Mouse (Mus musculus) midbrain, embryonic 11.5 days (tissue): ENCODE data around the gene Gm47996. TPM values are rescaled to one million over a fixed set of nuclear protein-coding genes. Genes with fewer than 3 reads are reported as not detected.
"Not testable (repeated sequence)": the region's sequence is repeated elsewhere in the genome, so short reads cannot be mapped to it uniquely, and the experiment has no call there.

Experiments used
- ATAC-seq: fragments of 200-750 bp; cut with Nextera tagmentation; 2 replicates; pipeline ENCODE4 v1.8.0; 2017; ENCODE audit warnings: moderate TSS enrichment, moderate library complexity; ENCODE audit not compliant: low FRiP score
- DNase-seq: peaks from one replicate; pipeline ENCODE4 v3.0.0; 2015; ENCODE audit warnings: low spot score; ENCODE audit errors: missing footprints
- H3K27ac ChIP-seq: fragments of 300-500 bp; sonication (generic); 2 replicates; pipeline ENCODE4 v1.5.1; 2014; ENCODE audit warnings: low read depth, low read length
- H3K27me3 ChIP-seq: fragments of 300-500 bp; sonication (generic); 2 replicates; pipeline ENCODE4 v1.6.1; 2014; ENCODE audit warnings: mild to moderate bottlenecking, low read length, moderate library complexity, mixed read lengths; ENCODE audit not compliant: control insufficient read depth, insufficient read depth
- H3K36me3 ChIP-seq: fragments of 300-500 bp; sonication (generic); 2 replicates; pipeline ENCODE4 v1.6.1; 2014; ENCODE audit warnings: mild to moderate bottlenecking, low read length, moderate library complexity, mixed read lengths; ENCODE audit not compliant: control insufficient read depth, insufficient read depth
- H3K4me1 ChIP-seq: fragments of 300-500 bp; sonication (generic); 2 replicates; pipeline ENCODE4 v1.6.1; 2014; ENCODE audit warnings: low read length; ENCODE audit not compliant: control insufficient read depth, insufficient read depth
- H3K4me2 ChIP-seq: fragments of 300-500 bp; sonication (generic); 2 replicates; pipeline ENCODE4 v1.6.1; 2014; ENCODE audit warnings: mild to moderate bottlenecking, moderate library complexity
- H3K4me3 ChIP-seq: fragments of 300-500 bp; sonication (generic); 2 replicates; pipeline ENCODE4 v1.5.1; 2014; ENCODE audit warnings: low read depth, low read length
- H3K9ac ChIP-seq: fragments of 300-500 bp; sonication (generic); 2 replicates; pipeline ENCODE4 v1.6.1; 2014; ENCODE audit warnings: low read length
- H3K9me3 ChIP-seq: fragments of 300-500 bp; sonication (generic); 2 replicates; pipeline ENCODE4 v1.6.1; 2016; ENCODE audit warnings: low read length; ENCODE audit not compliant: control insufficient read depth
- WGBS: fragments of 180-500 bp; shearing (Covaris S2); extraction: QIAGEN DNeasy Blood & Tissue Kit; methylation state at CpG from one replicate; pipeline ENCODE4 v1.1.7; 2014; 5-methylcytosine and 5-hydroxymethylcytosine counted together
- polyA plus RNA-seq: library from polyadenylated mRNA; unstranded; fragments of >200 nt; fragmentation: Nextera tagmentation; extraction: Ambion mirVana; gene quantifications from 2 replicates; pipeline ENCODE4 v1.2.1, GENCODE M21; 2014

Gene Gm47996
- polyA plus RNA-seq, 1 experiment from 2014 or later, result not detected

GRCm38 (mm10) chr1:151180167-151180566 is 29.8 kb upstream of the Gm47996 start:
- no peak for ATAC-seq
- no peak for DNase-seq
- H3K9me3 ChIP-seq, result no peaks in the 10 kb centered on the region
- H3K36me3 ChIP-seq, result no peaks in the 10 kb centered on the region
- H3K9ac ChIP-seq, result no peak overlapping the region
- no peak overlapping the region for H3K27ac ChIP-seq
- H3K4me2 ChIP-seq, result no peak overlapping the region
- H3K4me1 ChIP-seq, result peaks cover 12% of the 10 kb centered on the region
- no peak overlapping the region for H3K4me3 ChIP-seq
- no peaks in the 10 kb centered on the region for H3K27me3 ChIP-seq
- 74% methylated on average over 2 of the region's 2 CpGs for WGBS

GRCm38 (mm10) chr1:151182266-151182665 is 27.7 kb upstream of the Gm47996 start, which contains the start of gene Gm47985:
Gene Gm47985, plus strand, starts transcription at chr1:151182537.
- H3K27me3 ChIP-seq, ATAC-seq, H3K27ac ChIP-seq, H3K4me3 ChIP-seq, DNase-seq, H3K9ac ChIP-seq, H3K4me2 ChIP-seq, H3K9me3 ChIP-seq, H3K36me3 ChIP-seq, H3K4me1 ChIP-seq: not testable (repeated sequence)
- WGBS, result no CpG with 5 or more reads among the region's 7 CpGs

DNA sequence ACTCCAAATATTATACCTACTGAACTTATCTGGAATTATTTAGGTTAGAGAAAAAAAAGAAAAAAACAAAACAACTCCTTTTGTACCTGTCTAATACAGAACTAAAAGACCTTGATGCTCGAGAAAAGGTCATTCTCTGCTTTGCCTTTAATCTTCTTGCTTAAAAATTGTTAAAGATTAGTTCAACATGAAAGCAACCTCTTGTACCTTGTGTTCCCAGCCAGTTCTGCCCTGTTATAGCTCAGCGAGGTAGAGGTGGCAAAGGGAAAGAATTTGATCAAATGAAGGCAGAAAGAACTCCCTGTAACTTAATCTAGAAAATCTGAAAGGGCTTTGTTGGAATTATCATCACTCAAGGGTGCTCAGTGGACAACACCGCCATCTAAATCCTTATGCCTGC is 23.7 kb upstream of the Gm47996 start:
- not testable (repeated sequence) for H3K36me3 ChIP-seq, H3K27me3 ChIP-seq, H3K9ac ChIP-seq, DNase-seq, H3K4me1 ChIP-seq, H3K4me3 ChIP-seq, H3K4me2 ChIP-seq, H3K9me3 ChIP-seq, ATAC-seq, H3K27ac ChIP-seq
- WGBS, result 83% methylated on average over 3 of the region's 3 CpGs

DNA sequence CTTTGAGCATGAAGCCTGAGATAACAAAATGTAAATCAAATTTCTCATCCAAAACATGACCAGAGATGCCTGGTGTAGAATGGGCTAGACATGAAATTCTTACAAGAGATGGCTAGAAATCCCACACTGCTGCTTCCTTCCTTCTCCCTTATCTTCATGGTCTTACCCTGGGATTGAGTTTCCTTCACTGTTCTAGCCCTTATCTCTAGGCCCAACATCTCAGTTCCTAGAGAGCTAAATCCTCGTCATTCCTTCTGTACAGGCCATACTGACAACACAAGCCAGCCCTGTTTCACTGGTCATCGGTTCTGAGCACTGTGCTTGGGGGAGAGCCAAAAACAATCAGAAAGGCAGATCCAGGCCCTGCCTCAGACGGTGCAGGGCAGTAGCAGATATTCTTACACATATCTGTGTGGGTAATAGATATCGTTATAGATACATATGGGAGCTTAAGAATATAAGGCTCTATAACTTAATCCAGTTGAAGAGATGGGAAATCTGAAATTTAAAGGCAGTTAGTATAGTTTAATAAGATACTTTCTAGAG is 23.0 kb upstream of the Gm47996 start:
- H3K4me3 ChIP-seq, H3K9me3 ChIP-seq, H3K9ac ChIP-seq, H3K4me2 ChIP-seq, H3K36me3 ChIP-seq, DNase-seq, H3K27ac ChIP-seq, H3K27me3 ChIP-seq, H3K4me1 ChIP-seq, ATAC-seq: not testable (repeated sequence)
- 86% methylated on average over 4 of the region's 4 CpGs for WGBS

DNA sequence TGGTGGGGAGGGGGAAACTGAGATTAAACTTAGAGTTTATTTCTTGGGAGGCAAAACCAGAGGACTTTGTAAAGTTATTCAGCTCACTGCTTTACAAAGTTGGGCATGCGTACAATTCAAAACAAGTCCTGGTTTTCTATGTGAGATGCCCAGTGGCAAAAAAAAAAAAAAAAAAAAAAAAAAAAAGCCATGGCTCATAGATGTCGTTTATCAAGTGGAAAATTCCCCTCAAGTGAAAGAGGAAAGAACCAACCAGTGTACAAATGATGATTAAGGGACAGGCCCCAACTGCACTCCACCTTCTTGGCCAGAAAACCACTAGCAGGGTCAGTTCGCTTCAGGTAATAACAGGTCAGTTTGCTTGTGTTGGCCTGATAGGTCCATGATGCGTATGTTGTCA is 21.5 kb upstream of the Gm47996 start:
- no peak overlapping the region for H3K4me3 ChIP-seq
- WGBS, result 91% methylated on average over 4 of the region's 4 CpGs
- no peaks in the 10 kb centered on the region for H3K27me3 ChIP-seq

DNA sequence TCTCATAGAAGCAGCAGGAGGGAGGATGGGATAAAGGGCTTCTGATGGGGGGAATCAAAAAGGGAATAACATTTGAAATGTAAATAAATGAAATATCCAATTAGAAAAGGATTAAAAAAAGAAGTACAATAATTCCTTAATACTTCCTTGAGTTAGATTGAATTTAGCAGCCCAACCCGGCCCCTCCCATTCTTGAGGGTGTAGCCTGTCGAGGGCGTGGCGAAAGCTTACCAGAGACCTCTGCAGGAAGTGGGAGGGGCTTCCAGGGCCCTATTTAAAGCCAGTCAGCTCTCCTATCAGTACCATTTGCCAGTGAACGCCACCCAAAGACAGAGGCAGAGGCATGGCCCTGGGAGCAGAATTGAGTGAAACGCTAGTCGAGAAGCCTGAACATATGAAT is 17.9 kb upstream of the Gm47996 start, which contains the start of gene Gm8947:
Gene Gm8947, plus strand, starts transcription at position 302 of the 400 bp plus-strand sequence.
- H3K27me3 ChIP-seq, H3K27ac ChIP-seq, H3K9me3 ChIP-seq, H3K9ac ChIP-seq, ATAC-seq, H3K4me3 ChIP-seq, H3K36me3 ChIP-seq, DNase-seq, H3K4me2 ChIP-seq, H3K4me1 ChIP-seq: not testable (repeated sequence)
- WGBS, result no CpG with 5 or more reads among the region's 7 CpGs

More for the DNA sequence above, 21.5 kb upstream of the Gm47996 start:
- Histone ChIP-seq H3K9me3 (no peaks in the 10 kb centered on the region), H3K4me1 (no peaks in the 10 kb centered on the region), H3K27ac (no peak overlapping the region), H3K4me2 (no peak overlapping the region), H3K36me3 (no peaks in the 10 kb centered on the region), H3K9ac (no peak overlapping the region)
- ATAC-seq (no peak), DNase-seq (no peak)

- WGBS, result 96% methylated on average over 13 of the region's 15 CpGs
- not testable (repeated sequence) for H3K4me3 ChIP-seq, DNase-seq, H3K9ac ChIP-seq, H3K9me3 ChIP-seq, H3K4me1 ChIP-seq, H3K36me3 ChIP-seq, H3K27ac ChIP-seq, H3K27me3 ChIP-seq, H3K4me2 ChIP-seq, ATAC-seq
Observed at GRCm38 (mm10) chr1:151192739-151193138, 17.2 kb upstream of the Gm47996 start.

DNA sequence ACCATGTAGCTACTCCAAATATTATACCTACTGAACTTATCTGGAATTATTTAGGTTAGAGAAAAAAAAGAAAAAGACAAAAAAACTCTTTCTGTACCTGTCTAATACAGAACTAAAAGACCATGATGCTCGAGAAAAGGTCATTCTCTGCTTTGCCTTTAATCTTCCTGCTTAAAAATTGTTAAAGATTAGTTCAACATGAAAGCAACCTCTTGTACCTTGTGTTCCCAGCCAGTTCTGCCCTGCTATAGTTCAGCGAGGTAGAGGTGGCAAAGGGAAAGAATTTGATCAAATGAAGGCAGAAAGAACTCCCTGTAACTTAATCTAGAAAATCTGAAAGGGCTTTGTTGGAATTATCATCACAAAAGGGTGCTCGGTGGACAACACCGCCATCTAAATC is 13.9 kb upstream of the Gm47996 start:
- not testable (repeated sequence) for DNase-seq, H3K4me2 ChIP-seq, H3K27ac ChIP-seq, H3K36me3 ChIP-seq, H3K4me3 ChIP-seq, H3K9ac ChIP-seq, H3K27me3 ChIP-seq, H3K9me3 ChIP-seq, ATAC-seq, H3K4me1 ChIP-seq
- WGBS, result 34% methylated on average over 4 of the region's 4 CpGs

GRCm38 (mm10) chr1:151196690-151197089 is 13.2 kb upstream of the Gm47996 start:
- not testable (repeated sequence) for H3K4me1 ChIP-seq, H3K4me2 ChIP-seq, H3K4me3 ChIP-seq, H3K27me3 ChIP-seq, DNase-seq, H3K9ac ChIP-seq, H3K36me3 ChIP-seq, H3K9me3 ChIP-seq, H3K27ac ChIP-seq, ATAC-seq
- WGBS, result 74% methylated on average over 3 of the region's 3 CpGs
